Mouse (Mus musculus) spleen, adult 2 months (tissue): ENCODE data around the gene Pik3cb.

Experiments
- CTCF ChIP-seq: fragments of 200-500 bp; IDR thresholded peaks from 2 replicates; pipeline ENCODE4 v1.5.1; 2011; ENCODE audit warnings: mild to moderate bottlenecking, inconsistent platforms; ENCODE audit not compliant: insufficient read depth, insufficient read length, insufficient replicate concordance; ENCODE audit errors: extremely low read depth
- POLR2A ChIP-seq: fragments of 200-500 bp; IDR thresholded peaks from 2 replicates; pipeline ENCODE4 v1.6.1; 2011; ENCODE audit warnings: low read depth, low read length, inconsistent platforms

DNA sequence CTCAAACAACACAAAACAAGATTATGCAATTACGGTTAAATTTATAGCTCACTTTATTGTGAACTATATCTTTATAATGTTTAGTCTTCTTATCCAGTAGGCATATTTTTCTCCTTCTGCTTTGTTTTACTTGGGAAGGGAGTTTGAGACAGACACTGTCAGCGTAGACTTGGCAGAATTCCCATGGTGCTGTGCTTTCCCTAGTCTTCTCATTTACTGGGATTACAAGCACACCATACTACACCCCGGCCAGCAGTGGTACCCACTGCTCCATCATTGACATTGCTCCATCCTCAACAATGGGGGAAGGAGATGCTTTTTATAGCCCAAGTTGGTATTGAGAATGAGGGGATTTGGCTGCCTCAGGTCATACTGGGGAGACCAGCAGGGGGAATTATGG lies 38.3 kb upstream of the Pik3cb start:
- TF ChIP-seq CTCF (no peak), POLR2A (no peak)
